Mouse (Mus musculus) thymus, postnatal 36 days (tissue): ENCODE data around the gene Ptprb.

Experiments used
- DNase-seq, 2 experiments: peaks; one replicate each; pipeline ENCODE4 v3.0.0; 2022; ENCODE audit warnings: mixed read lengths in 2 of 2

Gene Ptprb

DNA sequence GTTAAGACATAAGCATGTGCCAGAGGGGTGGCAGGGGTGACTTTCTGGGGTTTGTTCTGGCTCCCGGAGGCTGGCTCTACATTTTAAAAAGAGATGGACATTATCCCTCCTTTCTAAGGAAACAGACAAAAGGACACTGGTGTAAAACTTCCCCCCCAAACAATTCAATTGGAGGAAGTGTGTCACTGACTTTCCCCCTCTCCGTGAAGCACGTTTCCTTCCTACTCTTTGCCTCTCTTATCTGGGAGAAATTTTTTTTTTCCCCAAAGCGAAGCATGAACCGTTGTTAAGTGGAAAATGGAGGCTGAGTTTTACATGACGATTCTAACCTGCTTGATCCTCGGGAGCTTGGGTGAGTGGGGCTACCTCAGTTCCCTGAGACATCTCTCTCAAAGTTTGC lies at the start of gene Ptprb:
Gene Ptprb, plus strand, starts transcription at position 244 of the 400 bp plus-strand sequence.
- no peak for DNase-seq

DNA sequence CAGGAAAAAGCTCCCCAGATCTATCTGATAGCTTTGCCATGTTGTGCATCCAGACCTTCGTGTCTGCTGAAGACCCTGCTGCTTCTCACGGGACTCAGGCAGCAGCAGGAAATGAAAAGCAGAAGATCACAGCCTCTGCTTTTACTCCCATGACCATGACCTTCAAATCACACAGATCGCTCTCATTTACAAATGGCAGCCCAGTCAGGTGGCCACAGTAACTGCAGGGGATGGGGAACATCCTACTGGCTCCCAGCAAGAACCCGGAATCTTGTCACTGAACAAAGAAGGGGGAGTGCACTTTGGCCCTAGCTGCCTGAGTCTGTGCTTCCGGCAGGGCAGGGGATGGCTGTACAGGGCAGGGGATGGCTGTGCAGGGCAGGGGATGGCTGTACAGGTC lies 40.0 kb upstream of the Ptprb start:
- no peak for DNase-seq

DNA sequence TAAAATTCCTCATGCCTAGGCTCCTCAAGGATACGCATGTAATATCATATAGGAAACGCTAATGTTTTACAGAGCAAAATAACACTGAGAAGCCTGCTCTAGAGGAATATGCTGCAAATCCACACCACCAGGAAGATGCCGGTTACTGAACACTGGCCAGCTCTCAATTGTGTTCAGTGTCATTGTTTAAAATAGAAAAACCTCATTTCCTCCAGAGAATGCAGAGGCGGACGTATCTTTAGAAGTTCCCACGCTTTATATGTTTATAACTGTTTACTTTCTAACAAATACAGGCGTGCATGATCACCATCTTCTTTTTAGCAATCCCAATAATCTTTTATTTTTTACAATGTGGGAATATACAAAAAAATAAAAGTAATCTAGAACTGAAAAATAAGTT lies 33.1 kb upstream of the Ptprb start:
- DNase-seq = no peak

DNA sequence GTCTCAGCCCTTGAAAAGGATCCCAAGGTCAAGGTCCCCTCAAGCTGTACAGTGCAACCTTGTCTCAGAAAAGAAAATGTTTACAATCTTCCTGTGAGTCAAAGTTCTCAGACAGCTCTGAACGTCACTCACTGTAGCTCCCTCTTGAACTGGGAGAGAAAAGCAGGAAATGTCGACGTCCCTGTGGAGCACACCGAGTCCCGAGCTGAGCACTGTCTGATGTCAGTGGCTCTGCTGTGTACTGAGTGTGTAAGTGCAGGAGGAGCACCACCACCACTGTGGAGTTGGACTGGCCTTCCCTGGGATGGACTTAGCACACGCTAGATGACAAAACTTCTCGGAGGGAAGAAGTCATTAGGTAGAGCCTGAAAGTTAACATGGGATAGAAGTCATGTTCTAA lies 31.9 kb upstream of the Ptprb start:
- no peak for DNase-seq

GRCm38 (mm10) chr10:116245632-116246031 lies 29.7 kb upstream of the Ptprb start:
- DNase-seq = no peak

DNA sequence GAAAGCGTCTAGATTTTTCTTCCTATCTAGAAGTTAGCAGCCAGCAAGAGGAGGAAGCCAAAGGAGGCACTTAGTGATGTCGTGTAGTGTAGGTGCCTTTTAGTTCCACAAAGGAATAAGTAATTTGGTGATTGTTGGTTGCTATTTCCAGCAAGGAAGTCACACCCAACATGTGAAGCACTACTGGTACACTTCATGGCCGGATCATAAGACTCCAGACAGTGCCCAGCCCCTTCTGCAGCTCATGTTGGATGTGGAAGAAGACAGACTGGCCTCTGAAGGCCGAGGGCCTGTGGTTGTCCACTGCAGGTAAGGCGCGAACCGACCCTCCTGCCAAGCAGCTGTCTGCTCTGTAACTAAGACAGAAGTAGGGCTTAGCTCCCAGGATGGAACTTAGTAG lies 22.7 kb upstream of the Ptprb start:
- no peak for DNase-seq

DNA sequence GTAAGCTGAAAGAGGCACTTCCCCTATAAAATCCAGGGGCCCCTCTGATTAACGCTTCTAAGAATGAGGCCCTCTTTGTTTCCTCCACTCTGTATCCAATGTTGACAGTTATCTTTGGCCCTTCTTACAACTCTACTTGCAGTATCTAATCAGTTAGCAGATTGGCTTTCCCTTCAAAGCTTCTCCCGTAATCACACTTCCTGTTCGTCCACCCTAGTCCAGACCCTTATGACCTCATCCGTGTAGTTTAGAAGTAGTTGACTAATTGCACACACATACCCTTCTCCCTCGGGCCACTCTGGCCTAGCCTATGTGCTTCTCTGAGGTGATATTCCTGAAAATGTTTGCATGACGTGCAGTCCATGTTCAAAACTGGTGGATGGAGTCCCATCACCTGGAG lies 21.4 kb upstream of the Ptprb start:
- DNase-seq = no peak

- no peak for DNase-seq
Observed at GRCm38 (mm10) chr10:116259298-116259697, 16.0 kb upstream of the Ptprb start.

GRCm38 (mm10) chr10:116260658-116261433 lies 14.5 kb upstream of the Ptprb start:
- no peak for DNase-seq

DNA sequence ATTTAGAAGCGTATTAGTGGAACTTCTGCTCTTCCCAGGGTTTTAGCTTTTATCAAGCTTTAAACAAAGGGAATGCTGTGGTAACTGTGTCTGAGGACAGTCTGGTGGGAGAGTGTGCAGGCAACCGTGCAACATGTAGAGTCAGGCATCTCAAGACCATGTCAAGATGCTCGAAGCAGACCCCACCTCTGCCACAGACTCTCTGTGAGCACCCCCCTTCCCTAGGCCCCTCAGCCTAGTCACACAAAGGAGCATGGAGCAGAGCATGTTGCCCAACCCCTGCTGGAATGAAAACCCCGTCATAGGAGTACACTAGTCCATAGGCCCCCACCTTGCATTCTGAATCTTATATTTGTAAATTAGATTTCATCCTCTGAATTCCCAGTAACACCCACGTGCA lies 13.8 kb upstream of the Ptprb start:
- DNase-seq = no peak

GRCm38 (mm10) chr10:116264521-116264920 lies 10.8 kb upstream of the Ptprb start:
- DNase-seq = no peak

DNA sequence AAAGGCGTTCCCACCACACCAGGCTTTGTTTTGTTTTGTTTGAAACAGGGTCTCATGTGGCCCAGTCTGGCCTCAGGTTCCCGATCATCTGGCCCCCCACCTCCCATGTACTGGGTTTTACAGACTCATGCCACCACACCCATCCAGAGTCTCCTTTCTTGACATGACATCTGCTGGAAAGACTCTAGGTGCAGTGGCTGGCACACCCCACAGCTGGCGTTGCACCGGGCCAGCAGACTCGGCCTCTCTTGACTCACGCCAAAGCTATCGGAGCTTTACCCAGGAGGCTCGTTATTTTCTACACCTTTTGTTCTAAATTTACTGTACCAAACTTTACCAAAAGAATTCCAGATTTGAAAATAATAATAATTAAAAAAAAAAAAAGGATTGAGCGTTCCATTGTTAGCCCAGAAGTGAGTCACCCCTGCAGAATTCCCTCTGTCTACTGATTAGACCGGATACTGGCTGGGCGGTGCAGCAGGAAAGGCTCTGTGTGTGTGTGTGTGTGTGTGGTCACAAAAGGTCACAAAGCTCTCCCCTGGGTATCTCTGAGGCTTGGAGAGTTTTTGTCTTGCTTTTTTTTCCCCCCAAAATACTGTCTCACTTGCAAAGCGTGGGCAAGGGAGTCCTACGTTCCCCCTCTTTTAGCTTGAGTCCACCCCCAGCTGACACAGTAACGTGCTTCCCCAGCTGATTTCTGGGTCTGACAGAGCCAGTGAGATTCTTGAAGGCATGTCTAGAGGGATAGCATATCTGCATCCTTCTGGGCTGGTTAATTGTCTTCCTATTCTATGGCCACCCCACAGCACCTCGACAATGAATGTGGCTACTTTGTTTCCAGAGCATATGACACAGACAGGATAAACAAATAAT lies 8.5 kb upstream of the Ptprb start:
- no peak for DNase-seq

- DNase-seq = no peak
Observed at GRCm38 (mm10) chr10:116267434-116267822, 7.9 kb upstream of the Ptprb start.

GRCm38 (mm10) chr10:116268343-116268742 lies 7.0 kb upstream of the Ptprb start:
- no peak for DNase-seq

GRCm38 (mm10) chr10:116270646-116271469 lies 4.5 kb upstream of the Ptprb start:
- DNase-seq = no peak

DNA sequence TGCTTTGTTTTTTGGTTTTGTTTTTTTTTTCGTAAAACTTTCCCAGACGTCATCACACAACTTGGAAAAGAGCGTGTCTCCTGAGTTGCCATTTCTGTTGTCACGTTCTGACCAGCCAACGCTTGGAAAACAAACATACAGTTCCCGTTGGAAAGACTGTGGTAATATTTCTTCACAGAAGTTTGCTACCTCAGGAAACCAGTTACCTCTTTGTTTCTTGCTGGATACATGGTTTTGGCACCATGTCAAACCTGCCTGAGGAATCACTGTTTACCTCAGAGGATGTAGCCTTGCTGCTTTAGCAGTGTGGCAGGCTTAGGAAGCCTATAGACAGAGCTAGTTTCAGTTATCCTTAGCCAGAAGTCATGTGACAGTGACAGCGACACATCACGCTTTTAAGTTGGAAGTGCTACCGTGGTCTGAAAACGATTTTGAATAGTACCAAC lies 3.8 kb upstream of the Ptprb start:
- DNase-seq = no peak

- DNase-seq = no peak
Observed at GRCm38 (mm10) chr10:116272156-116272555, 3.2 kb upstream of the Ptprb start.

DNA sequence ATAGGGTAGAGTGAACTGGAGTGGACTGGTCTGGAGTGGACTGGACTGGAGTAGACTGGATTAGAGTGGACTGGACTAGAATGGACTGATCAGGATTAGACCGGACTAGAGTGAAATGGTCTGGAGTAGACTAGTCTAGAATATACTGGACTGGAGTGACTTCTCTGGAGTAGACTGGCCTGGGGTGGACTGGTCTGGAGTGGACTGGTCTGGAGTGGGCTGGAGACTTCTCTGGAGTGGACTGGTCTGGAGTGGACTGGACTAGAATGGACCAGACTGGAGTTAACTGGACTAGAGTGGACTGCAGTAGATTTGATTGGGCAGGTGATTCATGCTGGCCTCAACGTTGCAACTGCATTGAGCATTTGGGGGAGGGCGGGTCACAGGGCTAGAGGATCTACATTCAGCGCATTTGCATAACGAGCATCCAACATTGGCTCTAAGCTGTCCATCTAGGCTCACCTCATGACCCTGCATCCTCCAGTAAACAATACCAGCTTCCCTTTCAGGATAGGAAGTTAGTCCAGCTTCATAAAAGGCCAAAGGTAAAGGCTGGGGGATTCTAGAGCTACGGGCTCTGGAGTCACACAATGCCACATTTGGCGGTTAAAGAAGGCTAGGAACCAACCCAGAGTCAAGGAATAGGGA lies 11.5 kb downstream of the Ptprb start:
- no peak for DNase-seq

GRCm38 (mm10) chr10:116288130-116288529 lies 12.8 kb downstream of the Ptprb start:
- no peak for DNase-seq

DNA sequence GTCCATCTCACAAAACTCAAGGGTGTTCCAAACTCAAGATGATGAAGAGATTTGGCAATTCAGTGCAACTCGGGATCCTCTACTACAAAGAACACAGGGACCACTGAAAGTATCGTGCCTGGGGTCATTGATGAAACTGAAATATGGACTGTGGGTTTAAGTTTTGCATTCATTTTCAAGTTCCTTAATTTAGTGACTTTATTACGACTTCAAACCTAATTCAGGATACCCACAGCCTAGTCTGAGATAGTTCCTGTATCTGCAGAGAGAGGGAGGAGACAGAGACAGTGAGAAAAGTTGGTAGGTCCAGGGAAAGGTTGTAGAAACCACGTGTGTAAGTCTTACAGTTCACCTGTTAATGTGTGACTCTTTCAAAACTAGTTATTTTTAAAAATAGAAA lies 15.2 kb downstream of the Ptprb start:
- no peak for DNase-seq

DNA sequence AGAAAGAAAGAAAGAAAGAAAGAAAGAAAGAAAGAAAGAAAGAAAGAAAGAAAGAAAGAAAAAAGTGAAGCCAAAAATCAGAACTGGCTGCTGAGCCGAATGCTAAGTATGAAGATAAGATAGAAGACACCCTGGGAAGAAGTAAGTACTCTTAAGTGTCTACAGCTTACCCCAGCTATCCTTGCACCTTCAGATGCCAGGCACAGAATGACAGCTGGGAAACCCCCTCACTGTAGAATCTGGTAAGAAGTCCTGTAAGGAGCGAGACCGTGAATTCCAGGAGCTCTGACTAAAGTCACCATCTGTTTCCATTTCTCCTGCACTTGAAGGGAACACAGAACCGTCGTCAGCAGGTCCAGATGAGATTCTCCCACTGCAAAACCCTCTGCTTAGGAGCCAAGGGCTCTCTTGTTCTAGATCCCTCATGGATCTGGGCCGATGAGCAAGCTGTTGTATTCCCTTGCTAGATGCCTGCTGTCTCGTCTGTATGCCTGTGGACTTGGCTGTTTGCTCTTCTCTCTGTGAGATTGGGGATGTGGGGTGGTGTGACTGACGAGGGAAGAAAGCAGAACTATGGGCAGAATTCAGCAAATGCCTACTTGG lies 15.9 kb downstream of the Ptprb start:
- no peak for DNase-seq

DNA sequence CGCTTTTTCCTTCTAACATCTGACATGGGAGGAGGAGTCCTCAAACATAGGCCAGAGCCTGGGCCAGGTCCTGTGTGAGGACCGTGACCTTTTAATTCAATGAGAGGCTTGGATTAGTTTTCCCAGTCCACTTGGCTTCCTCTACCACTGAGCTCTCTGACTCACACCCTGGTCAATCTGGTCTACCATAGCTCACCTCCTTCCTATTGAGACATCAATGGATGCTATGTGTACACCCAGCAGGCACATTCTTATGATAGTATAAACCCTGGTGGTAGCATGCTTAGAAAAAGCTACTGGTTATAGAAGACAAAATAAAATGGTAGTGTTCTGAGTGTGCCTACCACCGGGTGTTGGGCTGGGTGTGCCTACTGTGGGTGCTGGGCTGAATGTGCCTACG lies 21.1 kb downstream of the Ptprb start:
- DNase-seq = no peak
